Mouse (Mus musculus) CH12.LX (cell line): Measurements from ENCODE around the gene Papss2.

Experiments used
- BHLHE40 ChIP-seq: IDR thresholded peaks from 2 replicates; pipeline ENCODE4 v1.6.1; 2011; ENCODE audit warnings: mild to moderate bottlenecking, low read depth, low read length, improper control_type of control experiment
- CHD1 ChIP-seq: IDR thresholded peaks from 2 replicates; pipeline ENCODE4 v1.6.1; 2012; ENCODE audit warnings: low read depth, low read length, improper control_type of control experiment, inconsistent platforms
- CTCF ChIP-seq, 2 experiments: IDR thresholded peaks in 1 of 2; conservative IDR thresholded peaks in 1 of 2; 2 replicates each; pipeline ENCODE4 v1.5.1; 2011 to 2012; ENCODE audit warnings: low read depth in 2 of 2, low read length in 2 of 2, improper control_type of control experiment in 1 of 2, inconsistent platforms in 1 of 2, mild to moderate bottlenecking in 1 of 2, moderate library complexity in 1 of 2
- EP300 ChIP-seq: IDR thresholded peaks from 2 replicates; pipeline ENCODE4 v1.6.1; 2011; ENCODE audit warnings: low read length, improper control_type of control experiment
- MXI1 ChIP-seq: IDR thresholded peaks from 2 replicates; pipeline ENCODE4 v1.6.1; 2011; ENCODE audit warnings: mild to moderate bottlenecking, low read depth, low read length, improper control_type of control experiment
- POLR2A ChIP-seq: IDR thresholded peaks from 2 replicates; pipeline ENCODE4 v1.6.1; 2011; ENCODE audit warnings: low read depth, mild to moderate bottlenecking, improper control_type of control experiment, low read length

DNA sequence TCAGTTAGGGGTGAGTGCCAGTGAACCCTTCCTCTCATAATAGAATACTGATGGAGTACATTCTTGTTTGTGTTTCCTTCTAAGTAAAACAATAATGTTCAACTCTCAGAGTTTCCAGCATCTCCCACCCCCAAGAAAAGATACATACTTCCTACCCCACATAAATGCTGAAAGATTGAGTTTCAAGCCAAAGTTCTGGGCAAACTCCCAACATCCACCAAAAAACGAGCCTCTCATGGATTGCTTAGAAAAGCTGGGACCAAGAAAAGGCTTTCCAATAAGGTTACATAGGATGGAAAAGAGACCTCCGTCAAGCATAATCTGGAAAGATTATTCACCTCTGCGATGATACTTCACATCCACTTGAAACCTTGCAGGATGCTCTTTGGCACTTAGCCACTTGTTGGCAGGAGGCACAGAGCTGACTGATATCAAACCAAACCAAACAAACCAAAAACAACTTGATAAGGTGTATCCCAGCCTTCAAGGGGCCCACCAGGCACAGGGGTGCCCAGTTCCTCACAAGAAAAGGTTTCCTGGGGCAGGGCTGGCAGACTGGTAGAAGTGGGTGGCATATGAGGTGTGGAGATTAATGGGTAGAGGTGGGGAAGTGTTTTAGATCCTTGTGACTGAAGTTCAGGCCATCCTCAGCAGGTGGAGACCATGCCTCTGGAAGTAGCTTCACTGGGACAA is 26.5 kb upstream of the Papss2 start:
- TF ChIP-seq CHD1 (no peak), POLR2A (no peak), CTCF (conservative IDR thresholded peaks at IDR 0.05 in 1 of 2, IDR thresholded peaks at IDR 0.05 in 1 of 2; ENCODE audit: low read depth in 2 of 2, low read length in 2 of 2) (no peak), BHLHE40 (no peak), EP300 (no peak), MXI1 (no peak)
